8 mouse cellular contexts compared by ENCODE assay signal in the genomic region with DNA sequence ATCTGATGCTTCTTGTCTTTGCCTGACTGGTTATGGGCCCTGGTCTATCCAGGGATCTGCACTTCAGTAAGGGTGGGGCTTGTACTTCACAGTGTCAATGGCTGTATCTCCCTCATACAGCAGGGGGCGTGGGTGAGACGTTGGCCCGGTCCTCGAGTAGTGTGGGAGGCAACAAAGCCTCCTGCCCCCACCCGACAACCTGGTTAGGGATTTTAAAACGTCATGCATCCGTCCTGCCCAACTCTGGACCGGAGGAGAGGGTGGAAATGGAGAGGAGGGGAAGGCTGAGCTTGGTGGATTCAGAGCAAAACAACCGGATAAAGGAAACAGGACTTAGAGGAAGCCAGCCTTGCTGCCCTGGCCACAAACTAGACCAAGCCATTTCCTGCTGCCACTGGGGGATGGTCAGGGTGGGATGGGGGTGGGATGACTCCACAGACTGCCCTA. TPM values are rescaled to one million over a fixed set of nuclear protein-coding genes. Genes with fewer than 3 reads are reported as not detected.
DNase-seq lines count a peak whose midpoint lies in the region; ATAC-seq lines count a peak whose summit lies in the region.

No protein-coding gene starts in this region.

- no peak overlapping the region for H3K9ac ChIP-seq in forebrain, embryonic 12.5 days
- H3K9ac ChIP-seq in heart, embryonic 16.5 days (ENCODE audit: low read length), result no peak overlapping the region
- H3K9ac ChIP-seq in liver, embryonic 15.5 days, result no peak overlapping the region
- no peak overlapping the region for H3K9ac ChIP-seq in neural tube, embryonic 11.5 days (ENCODE audit: low read length)

- H3K9me3 ChIP-seq in forebrain, embryonic 12.5 days, result no peaks in the 10 kb centered on the region
- no peaks in the 10 kb centered on the region for H3K9me3 ChIP-seq in heart, embryonic 16.5 days (replicated peaks; ENCODE audit: control insufficient read depth, low read length)
- H3K9me3 ChIP-seq in liver, embryonic 15.5 days (replicated peaks), result no peaks in the 10 kb centered on the region
- H3K9me3 ChIP-seq in neural tube, embryonic 11.5 days (ENCODE audit: control insufficient read depth, low read length), result no peaks in the 10 kb centered on the region

- H3K4me2 ChIP-seq in forebrain, embryonic 12.5 days, result no peak overlapping the region
- H3K4me2 ChIP-seq in heart, embryonic 16.5 days (ENCODE audit: low read depth, low read length), result peak overlapping the region; percentile 10; the same call in 1 of the 2 replicates
- H3K4me2 ChIP-seq in liver, embryonic 15.5 days, result peak overlapping the region; percentile 35
- H3K4me2 ChIP-seq in neural tube, embryonic 11.5 days (ENCODE audit: low read depth), result no peak overlapping the region

- H3K27me3 ChIP-seq in forebrain, embryonic 12.5 days, result no peaks in the 10 kb centered on the region
- H3K27me3 ChIP-seq in heart, embryonic 16.5 days (ENCODE audit: control insufficient read depth, insufficient read depth, low read length), result no peaks in the 10 kb centered on the region
- no peaks in the 10 kb centered on the region for H3K27me3 ChIP-seq in liver, embryonic 15.5 days
- no peaks in the 10 kb centered on the region for H3K27me3 ChIP-seq in neural tube, embryonic 11.5 days (ENCODE audit: control insufficient read depth, insufficient read depth, low read length)

- peaks cover 11% of the 10 kb centered on the region; the same call in 1 of the 2 replicates for H3K4me1 ChIP-seq in forebrain, embryonic 12.5 days
- 0 out of 2 replicates have a peak, but pooled peaks cover 9% of the 10 kb centered on the region for H3K4me1 ChIP-seq in heart, embryonic 16.5 days (ENCODE audit: control insufficient read depth, insufficient read depth, low read length)
- H3K4me1 ChIP-seq in liver, embryonic 15.5 days (replicated peaks), result peaks cover 23% of the 10 kb centered on the region
- no peaks in the 10 kb centered on the region for H3K4me1 ChIP-seq in neural tube, embryonic 11.5 days (ENCODE audit: control insufficient read depth, insufficient read depth, low read length)

- H3K4me3 ChIP-seq in forebrain, embryonic 12.5 days (replicated peaks), result no peak overlapping the region
- H3K4me3 ChIP-seq in heart, embryonic 16.5 days (ENCODE audit: low read length), result no peak overlapping the region
- no peak overlapping the region for H3K4me3 ChIP-seq in liver, embryonic 15.5 days (replicated peaks)
- no peak overlapping the region for H3K4me3 ChIP-seq in neural tube, embryonic 11.5 days (ENCODE audit: low read depth, low read length)

- peak; percentile 76 to 83 for DNase-seq in CD8-positive naive resting alpha-beta T cell, adult 2 months (ENCODE audit: low read depth in 2 of 2, low spot score in 2 of 2)
- peak; percentile 83 for DNase-seq in c-Kit-positive CD71-negative TER-119-negative erythroid progenitor cells, embryonic 14.5 days (ENCODE audit: low read depth)
- peak; percentile 91 to 92 for DNase-seq in kidney, postnatal 25 days
- DNase-seq in neural tube, embryonic 11.5 days (ENCODE audit: low spot score), result peak; percentile 70
- peak; percentile 67 for DNase-seq in telencephalon, adult 2 months (ENCODE audit: low read depth, low spot score)

- WGBS in forebrain, embryonic 12.5 days, result 10% methylated on average over 9 of the region's 9 CpGs
- WGBS in heart, embryonic 16.5 days, result 5% methylated on average over 9 of the region's 9 CpGs
- WGBS in liver, embryonic 15.5 days (ENCODE audit: insufficient replicate concordance), result 2% methylated on average over 9 of the region's 9 CpGs
- 15% methylated on average over 9 of the region's 9 CpGs for WGBS in neural tube, embryonic 11.5 days

- ATAC-seq in forebrain, embryonic 12.5 days (ENCODE audit: low FRiP score), result peak; percentile 74
- peak; percentile 82 for ATAC-seq in heart, embryonic 16.5 days (replicated peaks; ENCODE audit: extremely low read depth, insufficient read depth, low FRiP score)
- peak; percentile 69 for ATAC-seq in liver, embryonic 15.5 days (ENCODE audit: insufficient read depth)
- ATAC-seq in neural tube, embryonic 11.5 days (ENCODE audit: insufficient read depth, low FRiP score, low TSS enrichment), result peak; percentile 71; the same call in 1 of the 2 replicates

- H3K36me3 ChIP-seq in forebrain, embryonic 12.5 days (replicated peaks), result peaks cover 24% of the 10 kb centered on the region
- peaks cover 13% of the 10 kb centered on the region for H3K36me3 ChIP-seq in heart, embryonic 16.5 days (ENCODE audit: control insufficient read depth, insufficient read depth)
- H3K36me3 ChIP-seq in liver, embryonic 15.5 days (replicated peaks), result peaks cover 21% of the 10 kb centered on the region
- peaks cover 7% of the 10 kb centered on the region for H3K36me3 ChIP-seq in neural tube, embryonic 11.5 days (ENCODE audit: control insufficient read depth, insufficient read depth, low read length)

- 0 out of 2 replicates have a peak overlapping the region, but pooled peaks have one; percentile 25 for H3K27ac ChIP-seq in forebrain, embryonic 12.5 days
- peak overlapping the region; percentile 58 for H3K27ac ChIP-seq in heart, embryonic 16.5 days (ENCODE audit: low read length)
- H3K27ac ChIP-seq in liver, embryonic 15.5 days (replicated peaks), result no peak overlapping the region
- H3K27ac ChIP-seq in neural tube, embryonic 11.5 days (ENCODE audit: low read depth, low read length), result no peak overlapping the region

RNA-seq across cellular contexts. Expression of gene Gm29797, which starts 2.8 kb away (rescaled TPM):
- 0.28 TPM in 1 of 2 replicates, not detected in the other for polyA plus RNA-seq in forebrain, embryonic 12.5 days (2016; fragmentation: Nextera tagmentation; extraction: Ambion mirVana)
- polyA plus RNA-seq in heart, embryonic 16.5 days (2015; fragmentation: Nextera tagmentation; extraction: Ambion mirVana), result not detected in 2 replicates
- not detected in 2 replicates for polyA plus RNA-seq in liver, embryonic 15.5 days (2015; fragmentation: Nextera tagmentation; extraction: Ambion mirVana)
- not detected in 2 replicates for polyA plus RNA-seq in neural tube, embryonic 11.5 days (2014; fragmentation: Nextera tagmentation; extraction: Ambion mirVana)

RNA-seq across cellular contexts. Expression of gene Sox18, which starts 11.8 kb away (rescaled TPM):
- polyA plus RNA-seq in forebrain, embryonic 12.5 days (2016; fragmentation: Nextera tagmentation; extraction: Ambion mirVana), result 14.1 and 15.2 TPM in 2 replicates
- polyA plus RNA-seq in heart, embryonic 16.5 days (2015; fragmentation: Nextera tagmentation; extraction: Ambion mirVana), result 53.6 and 55.9 TPM in 2 replicates
- polyA plus RNA-seq in liver, embryonic 15.5 days (2015; fragmentation: Nextera tagmentation; extraction: Ambion mirVana), result 6.7 and 8.0 TPM in 2 replicates
- polyA plus RNA-seq in neural tube, embryonic 11.5 days (2014; fragmentation: Nextera tagmentation; extraction: Ambion mirVana), result 17.6 and 18.1 TPM in 2 replicates

RNA-seq across cellular contexts. Expression of gene Tcea2, which starts 20.5 kb away (rescaled TPM):
- polyA plus RNA-seq in forebrain, embryonic 12.5 days (2016; fragmentation: Nextera tagmentation; extraction: Ambion mirVana), result 23.2 and 28.2 TPM in 2 replicates
- polyA plus RNA-seq in heart, embryonic 16.5 days (2015; fragmentation: Nextera tagmentation; extraction: Ambion mirVana), result 17.6 and 19.6 TPM in 2 replicates
- 1.3 and 2.7 TPM in 2 replicates for polyA plus RNA-seq in liver, embryonic 15.5 days (2015; fragmentation: Nextera tagmentation; extraction: Ambion mirVana)
- 20.9 and 26.6 TPM in 2 replicates for polyA plus RNA-seq in neural tube, embryonic 11.5 days (2014; fragmentation: Nextera tagmentation; extraction: Ambion mirVana)

RNA-seq across cellular contexts. Expression of gene Rgs19, which starts 34.1 kb away (rescaled TPM):
- 47.5 and 47.6 TPM in 2 replicates for polyA plus RNA-seq in forebrain, embryonic 12.5 days (2016; fragmentation: Nextera tagmentation; extraction: Ambion mirVana)
- 34.5 and 40.2 TPM in 2 replicates for polyA plus RNA-seq in heart, embryonic 16.5 days (2015; fragmentation: Nextera tagmentation; extraction: Ambion mirVana)
- polyA plus RNA-seq in liver, embryonic 15.5 days (2015; fragmentation: Nextera tagmentation; extraction: Ambion mirVana), result 22.3 and 22.4 TPM in 2 replicates
- 66.6 and 68.9 TPM in 2 replicates for polyA plus RNA-seq in neural tube, embryonic 11.5 days (2014; fragmentation: Nextera tagmentation; extraction: Ambion mirVana)

RNA-seq across cellular contexts. Expression of gene Lkaaear1, which starts 38.6 kb away (rescaled TPM):
- not detected in 2 replicates for polyA plus RNA-seq in forebrain, embryonic 12.5 days (2016; fragmentation: Nextera tagmentation; extraction: Ambion mirVana)
- polyA plus RNA-seq in heart, embryonic 16.5 days (2015; fragmentation: Nextera tagmentation; extraction: Ambion mirVana), result not detected in 2 replicates
- not detected in 2 replicates for polyA plus RNA-seq in liver, embryonic 15.5 days (2015; fragmentation: Nextera tagmentation; extraction: Ambion mirVana)
- not detected in 2 replicates for polyA plus RNA-seq in neural tube, embryonic 11.5 days (2014; fragmentation: Nextera tagmentation; extraction: Ambion mirVana)

Comparison
In these comparisons a context has a peak if more than half of its experiments do, and no peak if none do; other contexts are left out.
1. H3K27ac ChIP-seq: peak in forebrain, embryonic 12.5 days (single experiment) and heart, embryonic 16.5 days (single experiment); none in liver, embryonic 15.5 days (single experiment) and neural tube, embryonic 11.5 days (single experiment).
2. H3K4me2 ChIP-seq: peak in heart, embryonic 16.5 days (single experiment) and liver, embryonic 15.5 days (single experiment); none in forebrain, embryonic 12.5 days (single experiment) and neural tube, embryonic 11.5 days (single experiment).
3. Peak in every context shown above with its lines, with median percentiles within 50 percentile points of each other: DNase-seq and ATAC-seq.